Mouse (Mus musculus) naive thymus-derived CD4-positive, alpha-beta T cell, adult 2 months (primary cell): ENCODE measurements around the gene Cramp1l.
"Not testable (repeated sequence)": the region's sequence is repeated elsewhere in the genome, so short reads cannot be mapped to it uniquely, and the experiment has no call there.

Experiments used
- DNase-seq: peaks from one replicate; pipeline ENCODE4 v3.0.0-alpha.2; 2011; ENCODE audit warnings: low read depth

Gene Cramp1l

GRCm38 (mm10) chr17:24959371-24959770 lies 56.2 kb downstream of the Cramp1l start:
- DNase-seq, result no peak

GRCm38 (mm10) chr17:24953291-24953690 lies 62.3 kb downstream of the Cramp1l start:
- DNase-seq, result no peak

- no peak for DNase-seq
Observed at GRCm38 (mm10) chr17:24950671-24951070, 64.9 kb downstream of the Cramp1l start.

GRCm38 (mm10) chr17:24948204-24948603 lies 67.4 kb downstream of the Cramp1l start:
- no peak for DNase-seq

GRCm38 (mm10) chr17:24943589-24943988 lies 72.0 kb downstream of the Cramp1l start:
- DNase-seq, result not testable (repeated sequence)

- DNase-seq, result no peak
Observed at GRCm38 (mm10) chr17:24943036-24943435, 72.6 kb downstream of the Cramp1l start.

- DNase-seq, result peak; percentile 52
Observed at GRCm38 (mm10) chr17:24942453-24942852, 73.1 kb downstream of the Cramp1l start.

GRCm38 (mm10) chr17:24937266-24937665 lies 78.3 kb downstream of the Cramp1l start:
- no peak for DNase-seq

- DNase-seq, result peak; percentile 95
Observed at GRCm38 (mm10) chr17:24936259-24937237, 79.0 kb downstream of the Cramp1l start, which contains the start of gene Mapk8ip3. TSS of gene Mapk8ip3 (minus strand) at chr17:24936977.

GRCm38 (mm10) chr17:24935666-24936065 lies 79.9 kb downstream of the Cramp1l start:
- peak; percentile 18 for DNase-seq

- DNase-seq, result no peak
Observed at GRCm38 (mm10) chr17:24934926-24935325, 80.7 kb downstream of the Cramp1l start.

- DNase-seq, result no peak
Observed at GRCm38 (mm10) chr17:24933163-24933562, 82.4 kb downstream of the Cramp1l start.

- DNase-seq, result no peak
Observed at GRCm38 (mm10) chr17:24932431-24932830, 83.2 kb downstream of the Cramp1l start.

GRCm38 (mm10) chr17:24929506-24929905 lies 86.1 kb downstream of the Cramp1l start:
- DNase-seq, result no peak

GRCm38 (mm10) chr17:24923246-24923645 lies 92.3 kb downstream of the Cramp1l start:
- DNase-seq, result no peak

- DNase-seq, result no peak
Observed at GRCm38 (mm10) chr17:24913984-24914383, 101.6 kb downstream of the Cramp1l start.
